Mouse (Mus musculus): ENCODE measurements at regions not wholly inside any gene's neighbourhood (a gene's known extent, or its start where the extent isn't known, plus 50 kb on each side); places are given as distances from the start of the nearest gene placed in this dataset.

- Histone ChIP-seq H3K4me3 (no peak overlapping the region), H3K27me3 (no peaks in the 10 kb centered on the region), H3K9me3 (no peaks in the 10 kb centered on the region), H3K9ac (no peak overlapping the region), H3K27ac (peak overlapping the region; percentile 60), H3K4me1 (0 out of 2 replicates have a peak, but pooled peaks cover 3% of the 10 kb centered on the region), H3K36me3 (no peaks in the 10 kb centered on the region), H3K4me2 (no peak overlapping the region)
- WGBS = 21% methylated on average over 1 of the region's 1 CpGs
- no peak for ATAC-seq (ENCODE audit: borderline replicate concordance, extremely low read depth, low FRiP score, low TSS enrichment)
Observed at GRCm38 (mm10) chr14:99806052-99806451, 478.4 kb downstream of the Klf12 start.

GRCm38 (mm10) chr14:99806599-99806998 lies 477.9 kb downstream of the Klf12 start:
- Histone ChIP-seq H3K36me3 (no peaks in the 10 kb centered on the region), H3K9ac (no peak overlapping the region), H3K27me3 (no peaks in the 10 kb centered on the region), H3K27ac (peak overlapping the region; percentile 60), H3K4me2 (no peak overlapping the region), H3K9me3 (no peaks in the 10 kb centered on the region), H3K4me1 (0 out of 2 replicates have a peak, but pooled peaks cover 3% of the 10 kb centered on the region), H3K4me3 (no peak overlapping the region)
- 44% methylated on average over 5 of the region's 5 CpGs for WGBS
- ATAC-seq (ENCODE audit: borderline replicate concordance, extremely low read depth, low FRiP score, low TSS enrichment) = no peak

GRCm38 (mm10) chr14:99812741-99813485 lies 471.6 kb downstream of the Klf12 start:
- H3K9me3 ChIP-seq = no peaks in the 10 kb centered on the region
- no peak overlapping the region for H3K4me3 ChIP-seq
- no peak overlapping the region for H3K4me2 ChIP-seq
- no peaks in the 10 kb centered on the region for H3K27me3 ChIP-seq
- ATAC-seq (ENCODE audit: borderline replicate concordance, extremely low read depth, low FRiP score, low TSS enrichment) = no peak
- H3K27ac ChIP-seq = no peak overlapping the region
- no peaks in the 10 kb centered on the region for H3K36me3 ChIP-seq
- no peak overlapping the region for H3K9ac ChIP-seq
- 35% methylated on average over 6 of the region's 6 CpGs for WGBS
- H3K4me1 ChIP-seq = no peaks in the 10 kb centered on the region
